Mouse (Mus musculus) forebrain, embryonic 10.5 days (tissue): ENCODE results near the gene Fzd2. TPM values are rescaled to one million over a fixed set of nuclear protein-coding genes. Genes with fewer than 3 reads are reported as not detected.

Source experiments
- DNase-seq: peaks from one replicate; pipeline ENCODE4 v3.0.0-alpha.2; 2017; ENCODE audit warnings: low spot score; ENCODE audit errors: extremely low spot score
- H3K27ac ChIP-seq: fragments of 300-500 bp; sonication (generic); 2 replicates; pipeline ENCODE4 v1.5.1; 2016; ENCODE audit warnings: mild to moderate bottlenecking
- H3K27me3 ChIP-seq: fragments of 300-500 bp; sonication (generic); 2 replicates; pipeline ENCODE4 v1.6.1; 2016; ENCODE audit warnings: mild to moderate bottlenecking; ENCODE audit not compliant: poor library complexity, severe bottlenecking
- H3K36me3 ChIP-seq: fragments of 300-500 bp; sonication (generic); replicated peaks from 2 replicates; pipeline ENCODE4 v1.6.1; 2016; ENCODE audit warnings: mild to moderate bottlenecking, moderate library complexity
- H3K4me1 ChIP-seq: fragments of 300-500 bp; sonication (generic); 2 replicates; pipeline ENCODE4 v1.6.1; 2016
- H3K4me3 ChIP-seq: fragments of 300-500 bp; sonication (generic); 2 replicates; pipeline ENCODE4 v1.5.1; 2016; ENCODE audit warnings: mild to moderate bottlenecking, moderate library complexity
- H3K9me3 ChIP-seq: fragments of 300-500 bp; sonication (generic); 2 replicates; pipeline ENCODE4 v1.6.1; 2016; ENCODE audit warnings: mild to moderate bottlenecking, moderate library complexity
- WGBS: fragments of 180-500 bp; shearing (Covaris S2); methylation state at CpG from one replicate; pipeline ENCODE4 v1.1.7; 2016; 5-methylcytosine and 5-hydroxymethylcytosine counted together
- polyA plus RNA-seq: library from polyadenylated mRNA; unstranded; fragments of >200 nt; fragmentation: Nextera tagmentation; extraction: Ambion mirVana; gene quantifications from 2 replicates; pipeline ENCODE4 v1.2.1, GENCODE M21; 2016

The Fzd2 gene
- polyA plus RNA-seq, 1 experiment from 2014 or later = 39.2 TPM

- H3K27ac ChIP-seq = peak overlapping the region; percentile 99
- no peak for DNase-seq
- H3K27me3 ChIP-seq = peaks cover 43% of the 10 kb centered on the region
- H3K4me1 ChIP-seq = peaks cover 72% of the 10 kb centered on the region
- peak overlapping the region; percentile 79 for H3K4me3 ChIP-seq
- H3K36me3 ChIP-seq = peaks cover 23% of the 10 kb centered on the region
- 12% methylated on average over 4 of the region's 4 CpGs for WGBS
- H3K9me3 ChIP-seq = no peaks in the 10 kb centered on the region
These were observed 4.5 kb downstream of the Fzd2 start for GRCm38 (mm10) chr11:102608691-102609090.

GRCm38 (mm10) chr11:102609483-102609882 lies 5.3 kb downstream of the Fzd2 start:
- DNase-seq = no peak
- peak overlapping the region; percentile 99 for H3K27ac ChIP-seq

GRCm38 (mm10) chr11:102610260-102610659 lies 6.1 kb downstream of the Fzd2 start:
- no peak for DNase-seq
- Histone ChIP-seq H3K36me3 (peaks cover 23% of the 10 kb centered on the region), H3K27me3 (peaks cover 34% of the 10 kb centered on the region), H3K4me1 (peaks cover 62% of the 10 kb centered on the region), H3K9me3 (no peaks in the 10 kb centered on the region), H3K4me3 (peak overlapping the region; percentile 79), H3K27ac (peak overlapping the region; percentile 99)
- 15% methylated on average over 4 of the region's 4 CpGs for WGBS

More at GRCm38 (mm10) chr11:102609483-102609882, 5.3 kb downstream of the Fzd2 start:
- Histone ChIP-seq H3K36me3 (peaks cover 23% of the 10 kb centered on the region), H3K9me3 (no peaks in the 10 kb centered on the region), H3K4me1 (peaks cover 69% of the 10 kb centered on the region), H3K27me3 (peaks cover 42% of the 10 kb centered on the region), H3K4me3 (peak overlapping the region; percentile 79)
- WGBS = 41% methylated on average over 8 of the region's 8 CpGs

GRCm38 (mm10) chr11:102610675-102611316 lies 6.6 kb downstream of the Fzd2 start:
- H3K4me1 ChIP-seq = peaks cover 56% of the 10 kb centered on the region
- WGBS = 6% methylated on average over 9 of the region's 9 CpGs
- peak; percentile 61 for DNase-seq
- peaks cover 18% of the 10 kb centered on the region for H3K36me3 ChIP-seq
- peak overlapping the region; percentile 99 for H3K27ac ChIP-seq
- H3K9me3 ChIP-seq = no peaks in the 10 kb centered on the region
- H3K27me3 ChIP-seq = peaks cover 29% of the 10 kb centered on the region
- peak overlapping the region; percentile 79 for H3K4me3 ChIP-seq

GRCm38 (mm10) chr11:102611317-102611705 lies 7.1 kb downstream of the Fzd2 start:
- H3K36me3 ChIP-seq = peaks cover 13% of the 10 kb centered on the region
- DNase-seq = no peak
- peak overlapping the region; percentile 99 for H3K27ac ChIP-seq
- H3K27me3 ChIP-seq = peaks cover 24% of the 10 kb centered on the region
- 5% methylated on average over 6 of the region's 6 CpGs for WGBS
- H3K9me3 ChIP-seq = no peaks in the 10 kb centered on the region
- peaks cover 52% of the 10 kb centered on the region for H3K4me1 ChIP-seq
- H3K4me3 ChIP-seq = peak overlapping the region; percentile 79

GRCm38 (mm10) chr11:102619449-102619848 lies 15.3 kb downstream of the Fzd2 start:
- H3K4me3 ChIP-seq = no peak overlapping the region

GRCm38 (mm10) chr11:102623876-102624789 lies 19.9 kb downstream of the Fzd2 start:
- Histone ChIP-seq H3K4me3 (peak overlapping the region; percentile 35), H3K27me3 (peaks cover 8% of the 10 kb centered on the region; the same call in 1 of the 2 replicates), H3K27ac (peak overlapping the region; percentile 87), H3K9me3 (peaks cover 5% of the 10 kb centered on the region), H3K4me1 (peaks cover 44% of the 10 kb centered on the region), H3K36me3 (peaks cover 3% of the 10 kb centered on the region; the same call in 1 of the 2 replicates)
- 6% methylated on average over 17 of the region's 17 CpGs for WGBS
- peak; percentile 76 for DNase-seq

More at GRCm38 (mm10) chr11:102619449-102619848, 15.3 kb downstream of the Fzd2 start:
- H3K27me3 ChIP-seq = peaks cover 5% of the 10 kb centered on the region; the same call in 1 of the 2 replicates
- peaks cover 7% of the 10 kb centered on the region for H3K9me3 ChIP-seq
- peaks cover 3% of the 10 kb centered on the region; the same call in 1 of the 2 replicates for H3K36me3 ChIP-seq
- H3K4me1 ChIP-seq = peaks cover 12% of the 10 kb centered on the region
- 65% methylated on average over 2 of the region's 2 CpGs for WGBS
- DNase-seq = no peak
- no peak overlapping the region for H3K27ac ChIP-seq

DNA sequence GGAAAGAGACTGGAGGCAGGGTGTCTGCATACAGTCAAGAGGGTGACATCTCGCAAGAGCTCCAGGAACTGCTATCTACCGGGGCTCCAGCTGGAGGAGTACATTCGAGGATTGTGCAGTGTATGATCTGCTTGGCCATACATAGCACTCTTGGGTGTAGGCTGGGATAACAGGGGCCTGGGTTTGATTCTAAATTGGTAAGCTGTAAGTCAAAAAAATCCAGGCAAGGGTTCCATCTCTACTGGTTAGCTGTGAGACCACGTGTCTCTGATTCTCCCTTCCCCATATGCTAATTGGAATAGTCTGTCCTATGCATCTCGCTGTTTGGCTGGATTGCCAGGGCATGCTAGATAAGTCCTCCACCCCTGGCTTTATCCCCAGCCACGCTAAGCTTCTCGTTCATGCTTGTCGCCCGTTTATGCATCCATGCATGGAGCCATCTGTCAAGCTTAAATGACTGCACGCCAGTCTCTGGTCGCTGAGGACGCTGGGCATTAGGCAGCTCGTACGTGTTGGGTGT lies 20.8 kb downstream of the Fzd2 start:
- Histone ChIP-seq H3K36me3 (no peaks in the 10 kb centered on the region), H3K4me1 (peaks cover 50% of the 10 kb centered on the region), H3K9me3 (no peaks in the 10 kb centered on the region), H3K4me3 (peak overlapping the region; percentile 35), H3K27ac (peak overlapping the region; percentile 87), H3K27me3 (peaks cover 8% of the 10 kb centered on the region; the same call in 1 of the 2 replicates)
- no peak for DNase-seq
- WGBS = 43% methylated on average over 14 of the region's 14 CpGs

DNA sequence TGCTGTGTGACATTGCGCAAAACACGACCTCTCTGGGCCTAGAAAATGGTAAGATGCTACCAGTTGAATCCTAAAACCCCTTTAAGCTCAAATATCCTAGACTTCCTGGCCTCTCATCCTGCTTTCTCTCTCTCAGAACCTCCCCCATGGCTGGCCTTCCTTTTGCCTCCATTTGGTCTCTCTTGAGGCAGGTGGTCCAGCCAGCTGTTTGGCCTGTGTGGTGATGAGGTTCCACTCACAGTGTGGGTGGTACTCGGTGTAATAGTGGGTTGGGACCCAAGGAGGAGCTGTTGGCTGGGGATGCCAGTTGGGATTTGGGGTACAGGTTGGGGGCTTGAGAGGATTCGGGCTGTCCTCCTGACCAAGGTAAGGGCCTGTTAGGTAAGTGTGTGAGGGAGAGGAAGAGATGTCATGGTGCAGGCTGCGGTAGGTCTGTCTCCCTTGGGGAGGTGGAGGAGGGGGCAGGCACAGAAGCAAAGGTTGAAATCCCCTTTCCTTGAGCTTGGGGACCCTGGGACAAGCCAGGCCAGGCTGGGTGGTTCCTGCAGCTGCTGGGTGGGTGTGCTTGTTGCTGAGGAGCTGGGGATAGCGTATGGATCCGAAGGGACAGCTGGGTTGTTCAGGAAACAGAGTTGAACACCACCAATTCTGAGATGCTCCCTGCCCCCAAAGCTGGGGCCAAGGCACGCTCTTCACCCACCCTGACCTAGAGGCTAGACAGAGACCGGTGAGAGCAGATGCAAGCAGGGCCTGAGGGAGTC lies 23.2 kb downstream of the Fzd2 start:
- H3K4me3 ChIP-seq = no peak overlapping the region
- peaks cover 19% of the 10 kb centered on the region for H3K27me3 ChIP-seq
- peaks cover 74% of the 10 kb centered on the region for H3K4me1 ChIP-seq
- no peaks in the 10 kb centered on the region for H3K9me3 ChIP-seq
- no peaks in the 10 kb centered on the region for H3K36me3 ChIP-seq
- peak overlapping the region; percentile 10 for H3K27ac ChIP-seq
- DNase-seq = no peak
- 84% methylated on average over 9 of the region's 9 CpGs for WGBS

DNA sequence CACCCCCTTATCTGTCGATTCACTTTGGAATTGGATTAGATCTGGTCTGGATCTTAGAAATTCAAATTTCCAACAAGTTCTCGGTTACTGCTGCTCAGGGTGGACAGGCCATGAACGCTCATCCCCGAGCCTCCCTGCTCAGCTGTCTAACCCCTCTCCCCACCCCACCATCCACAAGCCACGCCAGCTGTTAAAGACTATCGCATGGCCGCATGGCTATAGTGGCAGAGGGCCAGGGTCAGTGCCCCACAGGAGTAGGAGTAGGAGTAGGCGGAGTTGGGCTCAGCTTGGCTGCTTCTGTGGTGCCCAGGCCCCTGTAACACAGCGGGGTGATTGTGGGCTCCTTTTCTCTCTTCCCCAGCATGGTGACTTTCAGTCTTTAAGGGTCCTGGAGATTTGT lies 24.3 kb downstream of the Fzd2 start:
- Histone ChIP-seq H3K27me3 (peaks cover 25% of the 10 kb centered on the region), H3K4me1 (peaks cover 83% of the 10 kb centered on the region), H3K9me3 (no peaks in the 10 kb centered on the region), H3K36me3 (no peaks in the 10 kb centered on the region), H3K27ac (no peak overlapping the region), H3K4me3 (no peak overlapping the region)
- DNase-seq = no peak
- WGBS = 64% methylated on average over 9 of the region's 9 CpGs

DNA sequence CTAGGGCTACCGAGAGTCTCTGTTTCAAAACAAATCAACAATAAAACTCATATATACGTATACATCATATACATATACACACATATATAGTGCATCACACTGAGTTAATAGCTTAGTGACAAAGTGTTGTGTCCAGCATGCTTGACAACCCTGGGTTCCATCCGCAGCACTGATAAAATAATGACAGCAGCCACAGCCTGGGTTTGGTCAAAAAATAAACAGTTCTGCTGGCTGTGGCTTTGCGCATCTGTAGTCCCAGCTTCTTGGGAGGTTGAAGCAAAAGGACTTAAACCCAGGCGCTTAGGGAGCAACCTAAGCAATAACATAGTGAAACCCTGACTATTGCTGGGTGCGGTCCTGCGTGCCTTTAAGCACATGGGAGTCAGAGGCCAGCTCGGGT lies 25.2 kb downstream of the Fzd2 start:
- Histone ChIP-seq H3K4me3 (no peak overlapping the region), H3K4me1 (peaks cover 78% of the 10 kb centered on the region), H3K36me3 (no peaks in the 10 kb centered on the region), H3K27me3 (peaks cover 21% of the 10 kb centered on the region), H3K9me3 (no peaks in the 10 kb centered on the region), H3K27ac (no peak overlapping the region)
- no peak for DNase-seq
- WGBS = 71% methylated on average over 8 of the region's 8 CpGs

DNA sequence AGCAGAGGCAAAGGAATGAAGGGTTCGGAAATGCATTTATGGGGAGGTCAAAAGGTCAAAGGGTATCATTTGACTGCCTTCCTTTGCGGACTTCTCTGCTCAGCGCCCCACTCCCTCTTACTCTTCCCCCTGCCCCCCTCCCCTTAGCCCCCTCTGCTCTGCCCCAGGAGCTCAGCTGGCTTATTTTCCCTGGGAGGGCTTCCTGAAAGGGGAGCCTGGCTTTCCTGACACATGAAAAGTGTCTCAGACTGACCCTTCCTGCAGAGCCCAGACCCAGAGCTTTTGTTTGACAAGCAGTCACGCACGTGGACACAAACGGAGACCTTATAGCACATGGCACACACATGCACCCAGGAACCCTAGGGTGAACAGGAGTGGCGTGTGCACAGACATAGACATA lies 26.5 kb downstream of the Fzd2 start:
- peaks cover 65% of the 10 kb centered on the region for H3K4me1 ChIP-seq
- H3K4me3 ChIP-seq = no peak overlapping the region
- no peaks in the 10 kb centered on the region for H3K9me3 ChIP-seq
- peak overlapping the region; percentile 77 for H3K27ac ChIP-seq
- H3K27me3 ChIP-seq = peaks cover 17% of the 10 kb centered on the region
- DNase-seq = no peak
- H3K36me3 ChIP-seq = no peaks in the 10 kb centered on the region
- 10% methylated on average over 7 of the region's 7 CpGs for WGBS
